Mouse (Mus musculus) embryo, embryonic 11 days (tissue): ENCODE measurements around the gene Pgam1.
A peak's percentile ranks its signal among the peaks of the same experiment; 100 is the strongest.
"Not testable (repeated sequence)": the region's sequence is repeated elsewhere in the genome, so short reads cannot be mapped to it uniquely, and the experiment has no call there.

Source experiments
- DNase-seq: peaks from one replicate; pipeline ENCODE4 v3.0.0-alpha.2; 2015

Pgam1 gene

GRCm38 (mm10) chr19:41911178-41912073 is at the start of gene Pgam1:
Gene Pgam1 (plus strand): TSS chr19:41911923.
- DNase-seq = peak; percentile 99

- no peak for DNase-seq
Observed at GRCm38 (mm10) chr19:41866707-41867106, 45.0 kb upstream of the Pgam1 start.

- DNase-seq = no peak
Observed at GRCm38 (mm10) chr19:41869296-41869695, 42.4 kb upstream of the Pgam1 start.

- DNase-seq = not testable (repeated sequence)
Observed at GRCm38 (mm10) chr19:41869946-41870345, 41.8 kb upstream of the Pgam1 start.

- no peak for DNase-seq
Observed at GRCm38 (mm10) chr19:41872285-41872684, 39.4 kb upstream of the Pgam1 start.

GRCm38 (mm10) chr19:41874356-41874755 is 37.4 kb upstream of the Pgam1 start:
- no peak for DNase-seq

- DNase-seq = no peak
Observed at GRCm38 (mm10) chr19:41881842-41882241, 29.9 kb upstream of the Pgam1 start.

GRCm38 (mm10) chr19:41883882-41884281 is 27.8 kb upstream of the Pgam1 start:
- DNase-seq = no peak

- no peak for DNase-seq
Observed at GRCm38 (mm10) chr19:41888191-41888590, 23.5 kb upstream of the Pgam1 start.

GRCm38 (mm10) chr19:41894959-41895358 is 16.8 kb upstream of the Pgam1 start:
- DNase-seq = no peak

GRCm38 (mm10) chr19:41895460-41896318 is 16.0 kb upstream of the Pgam1 start, which contains the start of gene Rrp12:
Gene Rrp12 (minus strand): TSS chr19:41896173.
- DNase-seq = peak; percentile 92

- DNase-seq = no peak
Observed at GRCm38 (mm10) chr19:41896319-41896711, 15.4 kb upstream of the Pgam1 start.

GRCm38 (mm10) chr19:41898860-41899259 is 12.9 kb upstream of the Pgam1 start:
- DNase-seq = peak; percentile 73

- DNase-seq = no peak
Observed at GRCm38 (mm10) chr19:41900495-41901090, 11.1 kb upstream of the Pgam1 start.

- no peak for DNase-seq
Observed at GRCm38 (mm10) chr19:41901696-41902095, 10.0 kb upstream of the Pgam1 start.

GRCm38 (mm10) chr19:41902848-41903593 is 8.7 kb upstream of the Pgam1 start:
- DNase-seq = no peak

GRCm38 (mm10) chr19:41905246-41905645 is 6.5 kb upstream of the Pgam1 start:
- no peak for DNase-seq

- no peak for DNase-seq
Observed at GRCm38 (mm10) chr19:41906311-41907078, 5.2 kb upstream of the Pgam1 start.

- no peak for DNase-seq
Observed at GRCm38 (mm10) chr19:41907079-41907760, 4.5 kb upstream of the Pgam1 start.

- DNase-seq = no peak
Observed at GRCm38 (mm10) chr19:41908736-41909135, 3.0 kb upstream of the Pgam1 start.

GRCm38 (mm10) chr19:41910396-41910795 is 1.3 kb upstream of the Pgam1 start:
- no peak for DNase-seq
